Mouse (Mus musculus) cerebellum, postnatal 14 days (tissue): ENCODE measurements around the gene Nmur1.
"Not testable (repeated sequence)": the region's sequence is repeated elsewhere in the genome, so short reads cannot be mapped to it uniquely, and the experiment has no call there.

Experiments used
- DNase-seq, 2 experiments: peaks; one replicate each; pipeline ENCODE4 v3.0.0; 2021; ENCODE audit warnings: mixed read lengths in 2 of 2

Gene Nmur1

DNA sequence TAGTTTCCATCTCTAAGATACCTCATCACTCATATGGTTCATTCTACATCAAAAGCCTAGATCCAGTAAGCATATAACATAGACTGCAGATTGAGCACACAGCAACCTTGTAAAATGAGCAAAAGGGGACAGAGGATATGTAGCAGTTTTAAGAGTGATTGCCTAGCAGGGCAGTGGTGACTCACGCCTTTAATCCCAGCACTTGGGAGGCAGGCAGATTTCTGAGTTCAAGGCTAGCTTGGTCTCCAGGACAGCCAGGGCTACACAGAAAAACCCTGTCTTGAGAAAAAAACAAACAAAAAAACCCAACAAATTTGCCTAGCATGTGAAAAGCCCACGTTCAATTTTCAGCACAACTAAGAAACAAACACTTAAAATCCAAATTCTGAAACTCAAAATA, 71.8 kb downstream of the Nmur1 start:
- no peak for DNase-seq

DNA sequence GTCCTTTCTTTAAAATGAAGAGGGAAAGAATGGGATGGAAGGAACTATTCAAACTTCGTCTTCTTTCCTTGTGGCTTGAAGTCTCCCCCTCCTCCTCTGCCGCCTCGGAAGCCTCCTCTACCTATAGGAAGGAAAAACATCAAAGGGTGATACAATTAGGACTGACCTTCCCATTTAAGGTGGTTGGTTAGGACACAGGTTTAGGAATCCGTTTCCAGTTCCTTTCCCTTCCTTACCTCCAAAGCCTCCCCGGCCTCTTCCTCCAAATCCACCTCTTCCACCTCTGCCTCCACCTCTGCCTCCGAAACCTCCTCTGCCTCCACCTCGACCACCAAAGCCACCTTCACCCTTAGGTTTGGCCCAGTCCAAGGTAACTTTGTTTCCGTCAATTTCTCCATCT, 75.5 kb downstream of the Nmur1 start:
- no peak for DNase-seq

DNA sequence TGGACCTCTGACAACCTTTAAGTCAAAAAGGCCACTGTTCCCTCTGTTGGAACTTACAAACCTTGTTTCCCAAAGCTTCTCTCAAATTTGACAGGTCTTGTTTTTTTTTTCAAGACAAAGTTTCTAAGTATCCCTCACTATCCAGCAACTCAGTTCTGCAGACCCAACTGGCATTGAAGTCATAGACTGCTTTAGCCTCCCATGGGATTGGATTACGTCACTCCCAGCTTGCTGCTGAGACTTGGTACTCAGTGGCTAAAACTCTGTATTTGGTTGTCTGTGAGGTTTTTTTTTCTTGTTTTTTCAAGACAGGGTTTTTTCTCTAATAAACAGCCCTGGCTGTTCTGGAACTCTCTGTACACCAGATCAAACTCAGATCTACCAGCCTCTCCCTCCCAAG, 76.3 kb downstream of the Nmur1 start:
- DNase-seq = no peak

DNA sequence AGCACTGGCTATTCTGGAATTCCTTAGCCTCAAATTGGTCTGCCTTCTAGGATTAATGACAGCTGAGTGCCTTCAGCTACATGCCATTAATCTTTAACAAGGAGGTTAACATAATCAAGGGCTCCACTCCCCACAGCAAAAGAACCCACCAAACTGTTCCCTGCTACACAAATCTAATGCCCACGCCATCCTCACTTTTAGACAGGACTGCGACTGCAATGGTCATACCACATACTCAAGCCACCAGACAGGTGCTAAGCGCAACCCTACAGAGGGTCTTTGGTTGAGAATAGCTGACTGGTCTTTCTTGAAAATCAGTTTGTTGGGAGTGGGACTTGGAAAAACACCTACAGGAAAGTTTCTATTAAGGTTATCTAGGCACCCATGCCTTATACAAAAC, 76.8 kb downstream of the Nmur1 start:
- no peak for DNase-seq

DNA sequence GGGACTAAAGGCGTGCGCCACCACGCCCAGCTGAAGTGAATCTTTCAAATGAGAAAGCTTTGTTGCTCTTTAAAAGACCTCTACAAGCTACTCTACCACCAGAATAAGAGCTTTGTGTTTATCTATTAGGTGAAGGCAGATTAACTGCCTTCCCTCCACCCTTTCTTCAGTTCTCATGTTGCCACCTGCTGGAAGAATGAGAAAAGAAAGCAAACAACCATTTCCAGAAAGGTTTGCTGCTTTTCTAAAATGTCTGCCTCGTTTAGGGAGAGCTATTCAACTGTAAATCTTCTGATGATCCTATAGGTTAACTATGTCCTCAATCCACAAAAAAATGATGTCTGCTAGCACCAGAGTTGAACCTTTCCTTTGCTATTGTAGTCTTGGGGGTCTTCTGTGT, 77.2 kb downstream of the Nmur1 start:
- no peak for DNase-seq

DNA sequence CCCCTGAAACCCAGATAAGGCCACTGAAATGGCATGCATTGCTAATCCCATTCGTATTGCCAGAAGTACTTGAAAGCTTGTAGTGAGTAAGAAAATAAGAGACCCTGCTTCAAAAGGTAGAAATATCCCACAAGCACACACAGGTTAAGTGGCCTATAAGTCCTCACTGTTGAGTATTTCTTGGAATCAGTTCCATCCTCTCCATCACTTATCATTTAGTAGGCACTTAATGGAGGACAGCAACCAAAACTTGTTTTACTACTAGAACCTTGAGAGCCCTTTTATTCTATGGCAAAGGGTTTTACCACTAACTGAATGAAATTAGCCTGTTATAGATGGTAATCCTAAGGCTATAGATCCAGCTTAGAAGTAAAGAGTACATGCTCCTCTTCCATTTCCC, 77.9 kb downstream of the Nmur1 start:
- DNase-seq = no peak

DNA sequence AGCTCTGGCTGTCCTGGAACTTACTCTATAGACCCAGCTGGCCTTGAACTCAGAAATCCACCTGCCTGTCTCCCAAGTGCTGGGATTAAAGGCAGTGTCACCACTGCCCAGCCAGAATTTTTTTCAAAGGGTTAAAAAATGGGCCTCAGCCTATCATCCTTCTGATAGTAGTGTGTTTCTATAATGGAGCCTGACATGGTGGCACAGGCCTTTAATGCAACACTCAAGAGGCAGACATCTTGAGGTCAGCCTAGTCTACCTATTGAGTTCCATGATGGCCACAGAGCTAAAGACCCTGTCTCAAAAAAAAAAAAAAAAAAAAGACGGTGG, 78.3 kb downstream of the Nmur1 start:
- DNase-seq = no peak

DNA sequence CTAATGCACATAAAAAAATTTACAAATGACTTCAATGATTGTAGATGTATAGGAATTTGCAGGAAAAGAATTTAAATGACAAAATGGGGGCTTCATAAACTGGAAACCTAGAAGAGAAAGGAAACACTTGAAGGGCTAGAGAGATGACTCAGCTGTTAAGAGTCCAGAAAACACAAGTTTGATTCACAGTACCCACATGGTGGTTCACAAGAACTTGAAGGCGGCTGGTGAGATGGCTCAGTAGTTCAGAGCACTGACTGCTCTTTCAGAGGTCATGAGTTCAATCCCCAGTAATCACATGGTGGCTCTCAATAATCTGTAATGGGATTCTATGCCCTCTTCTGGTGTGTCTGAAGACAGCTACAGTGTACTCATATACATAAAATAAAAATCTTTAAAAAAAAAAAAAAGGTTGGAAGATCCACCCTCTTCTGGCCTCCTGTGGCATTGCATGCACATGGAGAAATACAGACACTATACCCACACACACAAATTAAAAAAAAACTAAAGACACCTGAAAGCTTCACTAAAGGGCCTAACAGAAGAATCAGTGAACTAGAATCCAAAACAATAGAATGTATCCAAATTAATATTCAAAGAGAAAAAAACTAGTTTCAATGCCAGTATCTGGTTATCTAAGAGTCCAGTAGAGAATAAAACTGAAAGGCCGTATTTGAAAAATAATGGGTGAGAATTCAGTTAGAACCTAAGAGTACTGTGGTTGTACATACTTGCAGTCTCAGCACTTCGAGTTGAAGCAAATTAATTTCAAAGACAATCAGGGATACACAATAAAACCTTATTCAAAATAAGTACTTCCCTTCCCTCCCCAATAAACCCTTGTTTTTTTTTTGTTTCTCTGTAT, 78.9 kb downstream of the Nmur1 start:
- DNase-seq = no peak

DNA sequence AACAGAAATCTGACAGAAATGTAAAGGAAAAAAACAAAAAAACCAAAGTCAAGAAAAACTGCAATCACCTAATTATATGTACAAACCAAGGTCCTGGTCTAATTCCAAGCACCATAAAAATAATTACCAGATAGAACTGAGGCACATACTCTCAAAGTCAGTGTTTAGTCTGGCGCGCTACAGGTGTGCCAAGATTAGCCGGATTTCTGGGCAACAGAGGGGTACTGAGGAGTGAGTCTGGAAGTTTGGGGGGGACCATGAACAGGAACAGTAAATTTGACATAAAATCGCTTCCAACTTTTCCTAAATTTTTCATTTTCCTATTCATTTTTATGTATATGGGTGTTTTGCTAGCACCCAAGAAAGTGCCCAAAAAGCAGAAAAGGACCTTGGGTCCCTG, 80.1 kb downstream of the Nmur1 start:
- DNase-seq = no peak

DNA sequence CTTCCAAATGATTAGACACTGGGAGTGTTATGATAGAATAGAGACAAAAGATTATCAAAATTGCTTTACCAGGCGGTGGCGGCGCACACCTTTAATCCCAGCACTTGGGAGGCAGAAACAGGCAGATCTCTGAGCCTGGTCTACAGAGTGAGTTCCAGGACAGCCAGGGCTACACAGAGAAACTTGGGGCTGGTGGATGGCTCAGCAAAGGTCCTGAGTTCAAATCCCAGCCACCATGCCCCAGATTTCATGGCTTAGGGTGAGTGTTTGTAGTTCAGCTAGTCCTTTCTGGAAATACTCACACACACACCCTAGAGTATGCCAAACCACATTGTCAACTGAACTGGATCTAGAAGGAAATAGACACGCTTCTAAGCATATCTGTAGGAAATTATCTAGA, 81.0 kb downstream of the Nmur1 start:
- no peak for DNase-seq

DNA sequence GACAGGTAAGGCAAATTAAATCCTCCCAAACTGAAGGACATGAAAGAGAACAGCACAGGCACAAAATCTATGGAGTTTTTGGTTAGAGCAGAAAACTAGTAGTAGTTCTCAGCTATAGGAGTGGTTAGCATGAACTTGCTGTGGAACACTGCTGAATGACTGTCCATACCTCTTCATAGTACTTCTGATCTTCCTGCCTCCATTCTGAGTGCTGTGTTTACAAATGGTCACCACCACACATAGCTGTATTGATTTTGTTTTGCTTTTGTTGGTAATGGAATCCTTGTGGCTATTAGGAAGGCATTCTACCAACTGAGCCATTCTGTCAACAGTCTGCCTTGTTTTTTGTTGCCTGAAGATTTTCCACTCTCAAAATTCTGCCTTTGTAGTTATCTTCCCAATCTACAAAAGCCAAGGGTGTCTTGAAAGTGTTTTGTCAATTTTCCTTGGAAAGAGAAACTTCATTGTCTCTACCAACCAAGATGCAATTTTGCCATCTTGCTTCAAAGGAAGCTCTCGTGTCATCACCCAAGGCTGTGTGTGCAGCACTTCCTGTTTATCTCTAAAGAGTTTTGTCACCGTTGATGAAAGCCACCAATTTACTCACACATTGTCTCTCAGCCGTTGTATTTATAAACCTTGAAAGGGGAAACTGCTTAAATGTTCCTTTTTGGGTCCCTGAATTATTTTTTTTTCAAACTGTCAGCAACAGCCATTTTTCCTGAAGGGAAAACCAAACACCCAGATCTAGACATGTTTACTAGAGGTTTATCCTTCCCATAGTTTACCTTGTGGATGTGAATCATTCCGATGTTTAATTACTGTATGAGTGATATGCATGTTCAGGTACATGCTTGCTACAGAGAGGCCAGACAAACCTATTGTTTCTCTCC, 81.8 kb downstream of the Nmur1 start:
- no peak for DNase-seq

DNA sequence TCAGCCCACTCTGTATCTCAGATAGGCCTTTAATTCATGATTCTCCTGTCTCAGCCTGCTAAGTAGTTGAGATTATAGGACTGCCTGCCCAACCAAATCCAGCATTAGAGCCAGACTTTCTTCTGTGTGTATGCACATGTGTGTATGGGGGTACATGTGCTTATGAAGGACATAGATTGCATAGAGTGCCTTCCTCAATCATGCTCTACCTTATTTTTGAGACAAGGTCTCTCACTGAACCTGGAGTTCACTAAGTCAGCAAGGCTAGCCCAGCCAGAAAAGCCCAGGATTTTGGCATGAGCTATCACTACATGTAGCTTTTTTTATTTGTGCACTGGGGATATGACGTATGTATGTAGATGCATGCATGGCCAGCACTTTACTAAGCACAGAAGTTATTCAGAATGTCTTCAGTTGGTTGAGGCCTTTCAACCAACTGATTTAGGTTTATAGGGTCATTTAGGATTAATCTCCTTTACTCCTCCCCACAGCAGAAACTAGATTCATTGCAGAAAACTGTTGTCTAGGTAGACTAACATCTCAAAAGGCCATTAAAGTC, 82.9 kb downstream of the Nmur1 start:
- no peak for DNase-seq

DNA sequence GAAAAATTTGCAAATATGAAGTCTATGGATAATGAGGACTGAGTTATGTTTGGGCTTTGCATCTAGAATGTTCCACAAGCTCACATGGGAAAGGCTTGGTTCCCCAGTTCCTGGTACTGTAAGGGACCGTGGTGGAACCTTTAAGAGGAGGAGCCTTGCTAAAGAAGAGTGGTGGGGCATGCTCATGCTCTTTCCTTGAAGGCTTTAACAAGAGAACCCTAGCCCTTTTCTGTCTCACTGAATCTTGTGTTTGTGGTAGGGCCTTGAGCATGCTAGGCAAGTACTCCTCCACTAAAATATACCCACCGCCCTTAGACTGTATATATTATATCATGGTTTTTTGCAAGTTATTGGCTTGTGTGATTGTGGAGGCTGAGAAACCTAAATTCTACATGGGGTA, 83.7 kb downstream of the Nmur1 start:
- no peak for DNase-seq

DNA sequence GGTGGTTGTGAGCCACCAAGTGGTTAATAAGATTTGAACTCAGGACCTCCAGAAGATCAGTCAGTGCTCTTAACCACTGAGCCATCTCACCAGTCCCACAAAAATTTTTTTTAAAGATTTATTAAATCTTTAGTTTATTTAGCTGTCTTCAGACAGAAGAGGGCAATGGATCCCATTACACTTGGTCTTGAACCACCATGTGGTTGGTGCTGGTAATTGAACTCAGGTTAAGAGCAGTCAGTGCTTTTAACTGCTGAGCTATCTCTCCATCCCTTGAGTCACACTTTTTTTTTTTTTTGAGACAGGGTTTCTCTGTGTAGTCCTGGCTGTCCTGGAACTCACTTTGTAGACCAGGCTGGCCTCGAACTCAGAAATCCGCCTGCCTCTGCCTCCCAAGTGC, 84.9 kb downstream of the Nmur1 start:
- not testable (repeated sequence) for DNase-seq

DNA sequence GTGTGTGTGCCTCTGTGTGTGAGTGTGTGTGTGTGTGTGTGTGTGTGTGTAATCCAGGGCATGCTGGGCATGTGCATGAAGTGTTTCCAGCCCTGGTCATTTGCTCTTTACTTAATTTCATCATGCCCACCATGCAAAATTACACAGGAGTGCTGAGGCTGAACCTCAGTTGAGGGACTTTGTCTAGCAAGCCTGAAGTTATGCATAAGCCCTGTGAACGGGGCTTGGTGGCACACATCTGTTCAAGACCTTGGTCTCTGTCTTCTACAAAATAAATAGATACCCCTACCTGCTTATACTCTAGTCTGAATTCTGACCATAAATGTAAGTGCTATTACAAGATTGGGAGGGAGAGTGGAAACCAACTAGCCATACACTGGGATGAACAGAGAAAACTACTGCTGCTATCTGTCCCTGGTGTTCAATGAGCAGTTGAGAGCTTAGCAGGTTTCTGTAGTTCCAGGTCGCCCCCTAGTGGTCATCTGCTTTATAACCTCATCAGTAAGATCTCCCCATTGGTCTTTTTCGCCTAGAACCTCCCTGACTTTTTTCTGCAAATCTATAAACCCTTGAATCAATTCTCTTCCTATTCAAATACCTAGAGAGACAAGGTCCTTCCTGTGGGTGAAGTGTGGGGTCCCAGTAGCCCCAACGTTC, 86.7 kb downstream of the Nmur1 start:
- DNase-seq = peak; percentile 93 to 95

DNA sequence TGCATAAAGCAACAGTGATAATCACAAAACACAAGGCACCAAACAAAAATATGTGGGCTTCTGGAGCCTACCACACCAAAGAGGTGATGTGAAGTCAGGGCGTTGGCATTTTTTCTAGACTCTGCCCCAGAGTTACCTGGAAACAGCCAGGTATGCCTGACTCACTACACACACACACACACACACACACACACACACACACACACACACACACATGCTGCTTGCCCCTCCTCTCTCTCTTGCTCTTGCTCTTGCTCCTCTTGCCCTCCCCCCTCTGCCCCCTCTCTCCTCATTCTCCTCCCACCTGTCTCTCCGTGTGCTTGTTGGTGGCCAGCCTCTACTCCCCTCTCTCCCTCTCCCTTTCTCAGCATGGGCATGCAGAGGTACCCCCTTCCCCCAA, 89.7 kb downstream of the Nmur1 start:
- peak in 1 of 2 experiments; percentile 60 for DNase-seq
